Mouse (Mus musculus) adrenal gland, postnatal 25 days (tissue): Measurements from ENCODE around the gene Cep170. TPM values are rescaled to one million over a fixed set of nuclear protein-coding genes. Genes with fewer than 3 reads are reported as not detected.

Experiments
- DNase-seq: peaks from one replicate; pipeline ENCODE4 v3.0.0; 2021; ENCODE audit warnings: mixed read lengths
- microRNA-seq, 2 experiments: library from miRNA; unstranded; fragments of <30 nt; microRNA quantifications; one replicate each; pipeline ENCODE4 v1.2.0; 2021
- total RNA-seq: library from RNA; stranded (reverse); gene quantifications from 2 replicates; pipeline ENCODE4 v1.2.3, GENCODE M21; 2021

Gene Cep170
- total RNA-seq, 1 experiment from 2014 or later, result 41.5 TPM

- DNase-seq, result no peak
Measured at GRCm38 (mm10) chr1:176749708-176750107, 64.2 kb downstream of the Cep170 start.

GRCm38 (mm10) chr1:176732834-176733233 lies 81.0 kb downstream of the Cep170 start:
- DNase-seq, result no peak

GRCm38 (mm10) chr1:176730528-176730927 lies 83.3 kb downstream of the Cep170 start:
- no peak for DNase-seq

- DNase-seq, result no peak
Measured at GRCm38 (mm10) chr1:176727372-176727771, 86.5 kb downstream of the Cep170 start.

- DNase-seq, result no peak
Measured at GRCm38 (mm10) chr1:176724771-176725170, 89.1 kb downstream of the Cep170 start.

GRCm38 (mm10) chr1:176723858-176724713 lies 89.8 kb downstream of the Cep170 start:
- no peak for DNase-seq

- DNase-seq, result no peak
Measured at GRCm38 (mm10) chr1:176712436-176712835, 101.4 kb downstream of the Cep170 start.

- no peak for DNase-seq
Measured at GRCm38 (mm10) chr1:176700226-176700625, 113.6 kb downstream of the Cep170 start.

GRCm38 (mm10) chr1:176699793-176700192 lies 114.1 kb downstream of the Cep170 start:
- peak; percentile 16 for DNase-seq

GRCm38 (mm10) chr1:176698647-176699046 lies 115.2 kb downstream of the Cep170 start:
- DNase-seq, result no peak

- DNase-seq, result peak; percentile 65
Measured at GRCm38 (mm10) chr1:176697091-176697490, 116.8 kb downstream of the Cep170 start.

GRCm38 (mm10) chr1:176691101-176691500 lies 122.8 kb downstream of the Cep170 start:
- DNase-seq, result no peak

- DNase-seq, result no peak
Measured at GRCm38 (mm10) chr1:176688251-176688880, 125.5 kb downstream of the Cep170 start.

Small RNAs within 50 kb of the gene (microRNA-seq; reads per million reads assigned to microRNA genes)
- 211 to 245 reads per million in 2 experiments for gene Mir350

Other genes with a start within 250 kb of the Cep170 start
- 13.4 and 15.5 TPM in 2 replicates for gene Sdccag8, start 593 bp upstream of the Cep170 start, total RNA-seq